Mouse (Mus musculus) MEL (cell line): ENCODE data around the gene Oxct1.

Experiments
- CTCF ChIP-seq, 3 experiments: IDR thresholded peaks in 2 of 3; conservative IDR thresholded peaks in 1 of 3; 2 replicates each; pipeline ENCODE4 v1.5.1; 2011 to 2012; ENCODE audit warnings: low read length in 3 of 3, low read depth in 2 of 3, mild to moderate bottlenecking in 2 of 3, improper control_type of control experiment in 1 of 3, inconsistent platforms in 1 of 3, mixed read lengths in 1 of 3, moderate library complexity in 1 of 3; ENCODE audit not compliant: control insufficient read depth in 1 of 3, insufficient read depth in 1 of 3, poor library complexity in 1 of 3, severe bottlenecking in 1 of 3
- E2F4 ChIP-seq: IDR thresholded peaks from 2 replicates; pipeline ENCODE4 v1.6.1; 2011; ENCODE audit warnings: low read depth, low read length, improper control_type of control experiment, borderline replicate concordance
- EP300 ChIP-seq, 2 experiments: IDR thresholded peaks; 2 replicates each; pipeline ENCODE4 v1.6.1; 2011; ENCODE audit warnings: improper control_type of control experiment in 2 of 2, low read length in 2 of 2, low read depth in 1 of 2, mild to moderate bottlenecking in 1 of 2
- ETS1 ChIP-seq: IDR thresholded peaks from 2 replicates; pipeline ENCODE4 v1.6.1; 2012; ENCODE audit warnings: low read depth, mild to moderate bottlenecking, inconsistent platforms, low read length, improper control_type of control experiment, moderate library complexity
- MEF2A ChIP-seq: IDR thresholded peaks from 2 replicates; pipeline ENCODE4 v1.6.1; 2014; ENCODE audit warnings: low read depth, mild to moderate bottlenecking, inconsistent platforms, low read length, improper control_type of control experiment; ENCODE audit not compliant: poor library complexity, insufficient replicate concordance, severe bottlenecking; ENCODE audit errors: extremely low read depth

GRCm38 (mm10) chr15:3978279-3978678 lies 47.9 kb upstream of the Oxct1 start:
- TF ChIP-seq EP300 (IDR thresholded peaks at IDR 0.05; ENCODE audit: low read depth in 1 of 2, low read length in 2 of 2): no peak
- TF ChIP-seq E2F4: no peak
- TF ChIP-seq CTCF (IDR thresholded peaks at IDR 0.05 in 2 of 3, conservative IDR thresholded peaks at IDR 0.05 in 1 of 3; ENCODE audit: control insufficient read depth in 1 of 3, insufficient read depth in 1 of 3, low read depth in 2 of 3, low read length in 3 of 3, poor library complexity in 1 of 3, severe bottlenecking in 1 of 3): peak in 1 of 3 experiments; percentile 25; a peak in 1 of 6 replicates
- no peak for TF ChIP-seq MEF2A
- TF ChIP-seq ETS1: no peak
